Mouse (Mus musculus): ENCODE measurements around the gene Prdx5. TPM values are rescaled to one million over a fixed set of nuclear protein-coding genes. Genes with fewer than 3 reads are reported as not detected.
A peak's percentile ranks its signal among the peaks of the same experiment; 100 is the strongest.

Gene Prdx5
- polyA plus RNA-seq, 1 experiment from 2014 or later: 144 TPM

DNA sequence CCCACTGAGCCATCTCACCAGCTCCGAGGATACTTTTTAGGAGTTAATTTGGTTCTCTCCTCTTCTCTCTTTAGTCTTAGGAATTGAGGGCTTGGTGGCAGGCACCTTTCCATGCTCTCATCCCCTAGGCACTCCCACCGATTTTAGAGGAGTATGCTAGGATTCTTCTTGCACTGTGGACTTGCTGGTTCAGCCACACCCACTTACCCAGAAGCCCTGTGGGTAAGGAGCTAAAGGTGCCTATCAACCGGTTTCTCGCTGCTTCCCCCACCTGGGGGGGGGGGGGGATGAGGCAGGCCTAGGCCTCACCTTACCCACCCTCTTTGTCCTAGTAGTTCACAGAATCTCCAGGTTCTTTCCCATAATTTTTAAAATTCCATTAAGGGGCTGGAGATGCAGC lies 37.8 kb upstream of the Prdx5 start:
- no peak for ATAC-seq (ENCODE audit: insufficient read depth)
- no peak overlapping the region for H3K4me3 ChIP-seq (replicated peaks)
- H3K27me3 ChIP-seq: no peaks in the 10 kb centered on the region
- 61% methylated on average over 4 of the region's 4 CpGs for WGBS (ENCODE audit: insufficient replicate concordance)
- no peak overlapping the region for H3K27ac ChIP-seq (replicated peaks)
- no peak overlapping the region for H3K9ac ChIP-seq
- H3K4me1 ChIP-seq (replicated peaks): peaks cover 54% of the 10 kb centered on the region
- no peaks in the 10 kb centered on the region for H3K9me3 ChIP-seq (replicated peaks)
- H3K4me2 ChIP-seq: no peak overlapping the region
- no peaks in the 10 kb centered on the region for H3K36me3 ChIP-seq (replicated peaks)

- no peak overlapping the region for H3K9ac ChIP-seq
- WGBS (ENCODE audit: insufficient replicate concordance): 91% methylated on average over 6 of the region's 6 CpGs
- no peak overlapping the region for H3K4me2 ChIP-seq
- H3K27ac ChIP-seq (replicated peaks): no peak overlapping the region
- no peaks in the 10 kb centered on the region for H3K27me3 ChIP-seq
- H3K4me1 ChIP-seq (replicated peaks): peaks cover 37% of the 10 kb centered on the region
- no peaks in the 10 kb centered on the region for H3K9me3 ChIP-seq (replicated peaks)
- H3K4me3 ChIP-seq (replicated peaks): no peak overlapping the region
- H3K36me3 ChIP-seq (replicated peaks): no peaks in the 10 kb centered on the region
- ATAC-seq (ENCODE audit: insufficient read depth): no peak
Measured at GRCm38 (mm10) chr19:6943709-6944108, 33.8 kb upstream of the Prdx5 start.

- Histone ChIP-seq H3K4me1 (replicated peaks) (peaks cover 32% of the 10 kb centered on the region), H3K27ac (replicated peaks) (peak overlapping the region; percentile 89), H3K36me3 (replicated peaks) (no peaks in the 10 kb centered on the region), H3K4me3 (replicated peaks) (peak overlapping the region; percentile 82), H3K9me3 (replicated peaks) (no peaks in the 10 kb centered on the region), H3K27me3 (no peaks in the 10 kb centered on the region), H3K4me2 (peak overlapping the region; percentile 96), H3K9ac (peak overlapping the region; percentile 82)
- ATAC-seq (ENCODE audit: insufficient read depth): no peak
- WGBS (ENCODE audit: insufficient replicate concordance): 18% methylated on average over 5 of the region's 5 CpGs
Measured at GRCm38 (mm10) chr19:6942764-6943163, 32.9 kb upstream of the Prdx5 start.

GRCm38 (mm10) chr19:6942249-6942691 lies 32.4 kb upstream of the Prdx5 start, which contains the start of gene Gpr137:
TSS of gene Gpr137 (minus strand) at chr19:6942480.
- peaks cover 32% of the 10 kb centered on the region for H3K4me1 ChIP-seq (replicated peaks)
- H3K9me3 ChIP-seq (replicated peaks): no peaks in the 10 kb centered on the region
- no peaks in the 10 kb centered on the region for H3K36me3 ChIP-seq (replicated peaks)
- peak; percentile 89 for ATAC-seq (ENCODE audit: insufficient read depth)
- H3K4me2 ChIP-seq: peak within 1 kb of the TSS; percentile 96
- H3K27ac ChIP-seq (replicated peaks): peak within 1 kb of the TSS; percentile 89
- no peaks in the 10 kb centered on the region for H3K27me3 ChIP-seq
- WGBS (ENCODE audit: insufficient replicate concordance): under 1% methylated on average over 27 of the region's 27 CpGs
- peak within 1 kb of the TSS; percentile 82 for H3K9ac ChIP-seq
- H3K4me3 ChIP-seq (replicated peaks): peak within 1 kb of the TSS; percentile 82

DNA sequence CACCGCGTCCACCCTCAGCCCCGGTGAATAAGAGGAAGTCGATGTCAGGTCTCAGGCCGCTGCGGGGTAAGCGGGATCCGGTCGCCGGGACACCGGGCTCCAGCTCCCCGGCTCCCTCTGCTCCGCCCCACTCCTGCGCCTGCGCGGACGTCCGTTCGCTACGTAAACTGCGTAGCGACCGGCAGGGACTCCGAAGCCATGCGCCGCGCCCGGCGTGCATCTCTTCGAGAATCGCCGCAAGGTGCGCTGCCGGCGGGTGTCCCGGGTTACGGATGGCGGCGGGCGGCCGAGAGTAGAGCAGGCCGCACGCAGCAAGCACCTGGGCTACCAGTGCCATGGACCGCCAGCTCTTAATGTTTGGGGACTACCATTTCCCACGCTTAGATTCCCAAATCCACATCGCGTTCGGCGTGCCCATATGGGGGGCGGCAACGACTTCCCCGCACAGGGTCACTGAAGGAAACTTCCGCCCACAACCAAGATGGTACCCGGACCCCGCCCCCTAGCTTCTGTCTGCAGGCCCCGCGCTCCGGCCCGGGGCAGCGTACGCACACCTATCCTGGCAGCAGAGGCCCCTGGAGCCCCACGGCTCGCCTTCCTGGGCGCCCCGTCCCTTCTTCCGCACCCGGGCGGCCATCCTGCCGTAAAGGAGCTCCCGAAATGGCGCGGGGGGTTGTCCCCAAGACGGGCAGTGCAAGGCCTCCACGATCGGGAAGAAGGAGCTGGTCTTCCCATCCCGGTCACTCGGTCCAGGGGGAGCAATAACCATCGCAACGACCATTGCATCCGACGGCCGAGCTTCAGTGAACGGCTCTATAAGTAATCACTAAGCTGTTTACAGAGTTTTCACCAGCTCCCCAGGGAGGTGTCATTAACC lies 31.7 kb upstream of the Prdx5 start, which contains the start of gene Bad:
Gene Bad (plus strand): TSS at position 490 of the 877 bp plus-strand sequence.
- H3K27me3 ChIP-seq: no peaks in the 10 kb centered on the region
- H3K36me3 ChIP-seq (replicated peaks): no peaks in the 10 kb centered on the region
- under 1% methylated on average over 83 of the region's 83 CpGs for WGBS (ENCODE audit: insufficient replicate concordance)
- H3K9ac ChIP-seq: peak within 1 kb of the TSS; percentile 82
- peaks cover 30% of the 10 kb centered on the region for H3K4me1 ChIP-seq (replicated peaks)
- H3K4me3 ChIP-seq (replicated peaks): peak within 1 kb of the TSS; percentile 82
- H3K4me2 ChIP-seq: peak within 1 kb of the TSS; percentile 96
- peak within 1 kb of the TSS; percentile 89 for H3K27ac ChIP-seq (replicated peaks)
- ATAC-seq (ENCODE audit: insufficient read depth): peak; percentile 80
- H3K9me3 ChIP-seq (replicated peaks): no peaks in the 10 kb centered on the region

- peak overlapping the region; percentile 96 for H3K4me2 ChIP-seq
- ATAC-seq (ENCODE audit: insufficient read depth): no peak
- H3K9me3 ChIP-seq (replicated peaks): no peaks in the 10 kb centered on the region
- H3K27me3 ChIP-seq: peaks cover 8% of the 10 kb centered on the region
- H3K9ac ChIP-seq: peak overlapping the region; percentile 68
- H3K36me3 ChIP-seq (replicated peaks): no peaks in the 10 kb centered on the region
- H3K4me1 ChIP-seq (replicated peaks): peaks cover 30% of the 10 kb centered on the region
- peak overlapping the region; percentile 82 for H3K4me3 ChIP-seq (replicated peaks)
- 22% methylated on average over 29 of the region's 29 CpGs for WGBS (ENCODE audit: insufficient replicate concordance)
- peak overlapping the region; percentile 51; the same call in 1 of the 2 replicates for H3K27ac ChIP-seq (replicated peaks)
Measured at GRCm38 (mm10) chr19:6940396-6941351, 30.8 kb upstream of the Prdx5 start.

GRCm38 (mm10) chr19:6939106-6940002 lies 29.4 kb upstream of the Prdx5 start:
- Histone ChIP-seq H3K9ac (no peak overlapping the region), H3K4me1 (replicated peaks) (peaks cover 30% of the 10 kb centered on the region), H3K27me3 (peaks cover 21% of the 10 kb centered on the region), H3K27ac (replicated peaks) (no peak overlapping the region), H3K4me2 (no peak overlapping the region), H3K4me3 (replicated peaks) (no peak overlapping the region), H3K9me3 (replicated peaks) (no peaks in the 10 kb centered on the region), H3K36me3 (replicated peaks) (no peaks in the 10 kb centered on the region)
- no peak for ATAC-seq (ENCODE audit: insufficient read depth)
- WGBS (ENCODE audit: insufficient replicate concordance): 79% methylated on average over 20 of the region's 20 CpGs

- ATAC-seq (ENCODE audit: insufficient read depth): no peak
- 71% methylated on average over 16 of the region's 16 CpGs for WGBS (ENCODE audit: insufficient replicate concordance)
Measured at GRCm38 (mm10) chr19:6937541-6938465, 27.9 kb upstream of the Prdx5 start.

GRCm38 (mm10) chr19:6936299-6936698 lies 26.4 kb upstream of the Prdx5 start:
- H3K27ac ChIP-seq (replicated peaks): no peak overlapping the region
- H3K27me3 ChIP-seq: peaks cover 51% of the 10 kb centered on the region
- H3K36me3 ChIP-seq (replicated peaks): no peaks in the 10 kb centered on the region
- WGBS (ENCODE audit: insufficient replicate concordance): 17% methylated on average over 3 of the region's 3 CpGs
- H3K9ac ChIP-seq: no peak overlapping the region
- no peak overlapping the region for H3K4me2 ChIP-seq
- H3K4me1 ChIP-seq (replicated peaks): peaks cover 21% of the 10 kb centered on the region
- H3K4me3 ChIP-seq (replicated peaks): no peak overlapping the region
- H3K9me3 ChIP-seq (replicated peaks): no peaks in the 10 kb centered on the region
- ATAC-seq (ENCODE audit: insufficient read depth): no peak

More at GRCm38 (mm10) chr19:6937541-6938465, 27.9 kb upstream of the Prdx5 start:
- peaks cover 36% of the 10 kb centered on the region for H3K27me3 ChIP-seq
- H3K4me3 ChIP-seq (replicated peaks): no peak overlapping the region
- H3K27ac ChIP-seq (replicated peaks): no peak overlapping the region
- H3K9me3 ChIP-seq (replicated peaks): no peaks in the 10 kb centered on the region
- H3K36me3 ChIP-seq (replicated peaks): no peaks in the 10 kb centered on the region
- peaks cover 31% of the 10 kb centered on the region for H3K4me1 ChIP-seq (replicated peaks)
- H3K9ac ChIP-seq: no peak overlapping the region
- H3K4me2 ChIP-seq: no peak overlapping the region
